Mouse (Mus musculus) embryonic stem cell, embryonic (primary cell): ENCODE measurements around the gene Hist1h4a.
"Not testable (repeated sequence)": the region's sequence is repeated elsewhere in the genome, so short reads cannot be mapped to it uniquely, and the experiment has no call there.

Experiments
- CTCF ChIA-PET, 4 experiments: fragments of 300-600 bp in 2 of 4; fragments of 350-600 bp in 2 of 4; sonication (Branson Sonifier 250); formaldehyde crosslinking; loops; one replicate each; lab custom pipeline; 2022; ENCODE audit warnings: inconsistent platforms in 2 of 4; lab: Charles Lee
- POLR2A ChIA-PET, 4 experiments: fragments of 300-600 bp in 2 of 4; fragments of 350-600 bp in 2 of 4; sonication (Branson Sonifier 250); formaldehyde crosslinking; loops; one replicate each; lab custom pipeline; 2022; ENCODE audit warnings: antibody characterized with exemption in 4 of 4, inconsistent platforms in 1 of 4; lab: Charles Lee

The Hist1h4a gene

DNA sequence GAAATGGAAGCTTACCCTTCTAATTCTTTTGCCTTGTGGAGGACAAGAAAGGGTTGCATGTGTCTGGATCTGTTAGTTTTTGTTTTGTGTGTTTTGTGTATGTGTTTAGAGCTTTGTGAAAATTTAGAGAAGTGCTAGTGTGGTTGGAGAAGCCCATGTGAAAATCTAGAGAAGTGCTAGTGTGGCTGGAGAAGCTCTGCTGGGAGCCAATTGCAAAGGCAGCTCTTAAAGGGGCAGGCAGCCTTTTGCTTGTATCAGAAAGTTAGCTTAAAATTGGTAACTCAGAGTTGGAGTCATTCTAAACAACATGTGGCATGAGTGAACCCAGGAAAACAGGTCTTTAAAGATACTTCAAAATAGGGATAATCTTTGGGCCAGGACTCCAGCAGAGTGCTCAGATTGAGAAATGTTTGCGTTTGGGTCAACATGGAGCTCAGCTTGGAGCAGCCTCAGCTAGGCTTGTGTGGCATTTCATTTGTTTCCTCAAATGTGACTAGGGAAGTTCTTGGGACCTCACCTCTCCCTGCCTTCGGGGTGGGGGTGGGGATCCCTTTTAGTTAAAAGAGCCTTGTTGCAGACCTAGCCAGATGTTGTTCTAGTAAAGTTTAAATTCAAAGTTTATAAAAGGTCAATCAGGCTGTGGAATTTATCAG, 43.3 kb downstream of the Hist1h4a start:
- CTCF ChIA-PET, result not testable (repeated sequence)
- POLR2A ChIA-PET, result interaction anchor here (0.8 to 2.9 kb wide), 19 partner anchors 9 to 56 kb away, joined by 3 to 14 read pairs (median 5); partner anchors contain the start of genes Hist1h1c (in 2 of the 4), Hist1h2ac (in 2 of the 4), Hist1h2bc (in 2 of the 4) and Hist1h3b (in 2 of the 4)

DNA sequence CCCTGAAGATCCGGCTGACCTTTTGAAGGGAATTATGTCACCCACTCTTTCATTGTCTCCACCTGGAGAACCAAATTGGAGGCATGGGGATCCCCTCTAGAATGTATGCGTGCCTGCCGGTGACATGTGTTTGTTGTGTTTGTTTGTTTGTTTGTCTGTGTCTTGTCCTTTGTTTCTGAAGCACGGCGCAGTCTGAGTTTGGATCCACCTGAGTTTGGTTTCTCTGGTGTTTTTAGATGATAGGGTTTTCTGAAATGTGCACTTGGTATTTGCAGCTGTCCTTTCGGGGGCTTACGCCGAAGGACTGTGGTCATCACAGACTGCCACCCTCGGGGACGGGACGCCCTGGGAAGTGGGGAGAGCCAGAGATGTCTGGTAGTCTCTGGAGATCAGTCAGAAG, 43.9 kb downstream of the Hist1h4a start:
- ChIA-PET POLR2A (interaction anchor here (0.5 to 2.9 kb wide), 18 partner anchors 9 to 1967 kb away, joined by 3 to 14 read pairs (median 5); partner anchors contain the start of genes Hist1h2ac (in 2 of the 4), Hist1h2bc (in 2 of the 4), Hist1h3b (in 2 of the 4) and Hist1h4c (in 2 of the 4)), CTCF (no interaction called here)

DNA sequence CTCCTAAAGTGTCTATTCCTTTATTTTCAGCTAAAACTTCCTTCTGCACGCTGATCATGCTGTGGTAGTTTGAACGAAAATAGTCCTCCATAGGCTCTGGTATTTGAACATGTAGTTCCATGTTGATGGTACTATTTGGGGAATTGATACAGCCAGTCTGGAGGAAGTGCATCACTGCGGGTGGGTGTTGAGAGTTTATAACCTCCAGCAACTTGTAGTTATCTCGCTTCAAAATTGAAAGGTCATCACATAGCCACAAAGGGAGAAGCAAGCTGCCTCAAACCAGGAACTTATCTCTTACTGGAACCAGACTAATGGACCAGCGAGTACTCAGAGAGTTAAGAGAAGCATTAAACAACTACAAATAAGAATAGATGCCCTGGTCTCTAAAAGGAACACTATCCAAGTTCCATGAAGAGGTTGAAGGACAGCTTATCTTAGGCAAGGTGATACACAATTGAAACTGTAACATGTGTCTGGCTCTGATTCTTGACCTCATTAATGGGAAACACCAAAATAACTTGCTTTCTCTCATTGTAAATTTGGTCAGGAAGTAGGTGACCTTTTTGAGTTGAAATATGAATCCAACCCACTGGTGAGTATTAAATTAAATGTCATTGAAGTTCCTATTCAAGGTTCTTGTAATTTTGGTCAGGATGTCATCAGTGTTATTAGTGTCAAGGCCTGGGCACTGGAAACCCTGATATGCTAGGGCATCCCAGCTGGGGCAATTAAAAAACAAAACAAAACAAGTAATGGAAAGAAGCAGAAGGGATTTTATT, 44.6 kb downstream of the Hist1h4a start:
- ChIA-PET CTCF (no interaction called here), POLR2A (interaction anchor here (0.5 to 6.4 kb wide), 12 partner anchors 8 to 1967 kb away, joined by 3 to 56 read pairs (median 10); partner anchors contain the start of genes Hist1h1c (in 2 of the 4), Hist1h4c (in 2 of the 4), Hist1h1a (in 1 of the 4) and Hist1h1t (in 1 of the 4))
